Mouse (Mus musculus): ENCODE measurements around the gene Tex29. TPM values are rescaled to one million over a fixed set of nuclear protein-coding genes. Genes with fewer than 3 reads are reported as not detected.

The Tex29 gene
- total RNA-seq (2012; rRNA removed) = not detected in 2 replicates

- Histone ChIP-seq H3K36me3 (ENCODE audit: control insufficient read depth, insufficient read depth, low read length, poor library complexity, severe bottlenecking) (no peaks in the 10 kb centered on the region), H3K4me3 (ENCODE audit: insufficient read depth in 1 of 2, low read depth in 1 of 2, low read length in 2 of 2, poor library complexity in 1 of 2, severe bottlenecking in 1 of 2) (no peak within 1 kb of the TSS), H3K4me1 (ENCODE audit: control insufficient read depth in 2 of 2, insufficient read depth in 2 of 2, low read length in 2 of 2, poor library complexity in 1 of 2) (no peaks in the 10 kb centered on the region), H3K27ac (ENCODE audit: insufficient read depth, low read depth, low read length, poor library complexity, severe bottlenecking) (no peak within 1 kb of the TSS), H3K9ac (ENCODE audit: insufficient read depth, low read depth, low read length, poor library complexity, severe bottlenecking) (no peak within 1 kb of the TSS), H3K9me3 (ENCODE audit: control insufficient read depth, insufficient read depth, low read depth, low read length) (no peaks in the 10 kb centered on the region)
- no peak for DNase-seq (ENCODE audit: low read depth, low spot score)
- TF ChIP-seq ZNF384 (IDR thresholded peaks at IDR 0.05; ENCODE audit: low read depth, low read length) = no peak
- no peak for TF ChIP-seq HCFC1 (IDR thresholded peaks at IDR 0.05; ENCODE audit: borderline replicate concordance, insufficient read depth, low read length)
- no peak for TF ChIP-seq ZC3H11A (IDR thresholded peaks at IDR 0.05; ENCODE audit: borderline replicate concordance, low read depth, low read length)
- TF ChIP-seq CHD2 (IDR thresholded peaks at IDR 0.05; ENCODE audit: low read depth, low read length) = no peak
- TF ChIP-seq MAFK (IDR thresholded peaks at IDR 0.05; ENCODE audit: insufficient read depth, low read depth, low read length) = no peak
- in situ Hi-C loops (cut with MboI; ENCODE audit: low sequenced_read_pairs in 2 of 2, unreplicated experiment in 2 of 2) = no loop called here
Observed at GRCm38 (mm10) chr8:11840174-11840573, at the start of gene Tex29. Gene Tex29 (plus strand): TSS chr8:11840474.

- Histone ChIP-seq H3K4me1 (ENCODE audit: control insufficient read depth in 2 of 2, insufficient read depth in 2 of 2, low read length in 2 of 2, poor library complexity in 1 of 2) (no peaks in the 10 kb centered on the region), H3K4me3 (ENCODE audit: insufficient read depth in 1 of 2, low read depth in 1 of 2, low read length in 2 of 2, poor library complexity in 1 of 2, severe bottlenecking in 1 of 2) (no peak overlapping the region), H3K9ac (ENCODE audit: insufficient read depth, low read depth, low read length, poor library complexity, severe bottlenecking) (no peak overlapping the region), H3K27ac (ENCODE audit: insufficient read depth, low read depth, low read length, poor library complexity, severe bottlenecking) (no peak overlapping the region), H3K9me3 (ENCODE audit: control insufficient read depth, insufficient read depth, low read depth, low read length) (no peaks in the 10 kb centered on the region), H3K36me3 (ENCODE audit: control insufficient read depth, insufficient read depth, low read length, poor library complexity, severe bottlenecking) (peaks cover 11% of the 10 kb centered on the region)
- no peak for DNase-seq (ENCODE audit: low read depth, low spot score)
- TF ChIP-seq CHD2 (IDR thresholded peaks at IDR 0.05; ENCODE audit: low read depth, low read length) (no peak), HCFC1 (IDR thresholded peaks at IDR 0.05; ENCODE audit: borderline replicate concordance, insufficient read depth, low read length) (no peak), MAFK (IDR thresholded peaks at IDR 0.05; ENCODE audit: insufficient read depth, low read depth, low read length) (no peak), ZC3H11A (IDR thresholded peaks at IDR 0.05; ENCODE audit: borderline replicate concordance, low read depth, low read length) (no peak), ZNF384 (IDR thresholded peaks at IDR 0.05; ENCODE audit: low read depth, low read length) (no peak)
- in situ Hi-C loops (cut with MboI; ENCODE audit: low sequenced_read_pairs in 2 of 2, unreplicated experiment in 2 of 2) = no loop called here
Observed at GRCm38 (mm10) chr8:11794956-11795355, 45.3 kb upstream of the Tex29 start.

GRCm38 (mm10) chr8:11797128-11797527 is 43.1 kb upstream of the Tex29 start:
- TF ChIP-seq CHD2 (IDR thresholded peaks at IDR 0.05; ENCODE audit: low read depth, low read length) (no peak), HCFC1 (IDR thresholded peaks at IDR 0.05; ENCODE audit: borderline replicate concordance, insufficient read depth, low read length) (no peak)
- H3K4me1 ChIP-seq (ENCODE audit: control insufficient read depth in 2 of 2, insufficient read depth in 2 of 2, low read length in 2 of 2, poor library complexity in 1 of 2) = no peaks in the 10 kb centered on the region
- in situ Hi-C loops (cut with MboI; ENCODE audit: low sequenced_read_pairs in 2 of 2, unreplicated experiment in 2 of 2) = no loop called here
- no peak overlapping the region for H3K27ac ChIP-seq (ENCODE audit: insufficient read depth, low read depth, low read length, poor library complexity, severe bottlenecking)
- H3K9me3 ChIP-seq (ENCODE audit: control insufficient read depth, insufficient read depth, low read depth, low read length) = no peaks in the 10 kb centered on the region
- H3K9ac ChIP-seq (ENCODE audit: insufficient read depth, low read depth, low read length, poor library complexity, severe bottlenecking) = no peak overlapping the region
- DNase-seq (ENCODE audit: low read depth, low spot score) = no peak
- no peak overlapping the region for H3K4me3 ChIP-seq (ENCODE audit: insufficient read depth in 1 of 2, low read depth in 1 of 2, low read length in 2 of 2, poor library complexity in 1 of 2, severe bottlenecking in 1 of 2)
- peaks cover 9% of the 10 kb centered on the region for H3K36me3 ChIP-seq (ENCODE audit: control insufficient read depth, insufficient read depth, low read length, poor library complexity, severe bottlenecking)

GRCm38 (mm10) chr8:11797729-11798479 is 42.4 kb upstream of the Tex29 start:
- Histone ChIP-seq H3K27ac (ENCODE audit: insufficient read depth, low read depth, low read length, poor library complexity, severe bottlenecking) (no peak overlapping the region), H3K9me3 (ENCODE audit: control insufficient read depth, insufficient read depth, low read depth, low read length) (no peaks in the 10 kb centered on the region), H3K36me3 (ENCODE audit: control insufficient read depth, insufficient read depth, low read length, poor library complexity, severe bottlenecking) (peaks cover 7% of the 10 kb centered on the region), H3K4me1 (ENCODE audit: control insufficient read depth in 2 of 2, insufficient read depth in 2 of 2, low read length in 2 of 2, poor library complexity in 1 of 2) (no peaks in the 10 kb centered on the region), H3K4me3 (ENCODE audit: insufficient read depth in 1 of 2, low read depth in 1 of 2, low read length in 2 of 2, poor library complexity in 1 of 2, severe bottlenecking in 1 of 2) (no peak overlapping the region), H3K9ac (ENCODE audit: insufficient read depth, low read depth, low read length, poor library complexity, severe bottlenecking) (no peak overlapping the region)
- in situ Hi-C loops (cut with MboI; ENCODE audit: low sequenced_read_pairs in 2 of 2, unreplicated experiment in 2 of 2) = no loop called here
- no peak for TF ChIP-seq ZNF384 (IDR thresholded peaks at IDR 0.05; ENCODE audit: low read depth, low read length)
- TF ChIP-seq HCFC1 (IDR thresholded peaks at IDR 0.05; ENCODE audit: borderline replicate concordance, insufficient read depth, low read length) = no peak
- no peak for TF ChIP-seq CHD2 (IDR thresholded peaks at IDR 0.05; ENCODE audit: low read depth, low read length)
- TF ChIP-seq MAFK (IDR thresholded peaks at IDR 0.05; ENCODE audit: insufficient read depth, low read depth, low read length) = no peak
- no peak for TF ChIP-seq ZC3H11A (IDR thresholded peaks at IDR 0.05; ENCODE audit: borderline replicate concordance, low read depth, low read length)
- DNase-seq (ENCODE audit: low read depth, low spot score) = no peak
